Mouse (Mus musculus) liver, embryonic 13.5 days (tissue): ENCODE measurements around the gene Gm11084. TPM values are rescaled to one million over a fixed set of nuclear protein-coding genes. Genes with fewer than 3 reads are reported as not detected.

Experiments used
- ATAC-seq: fragments of 200-750 bp; cut with Nextera tagmentation; 2 replicates; pipeline ENCODE4 v1.8.0; 2017; ENCODE audit warnings: low read depth, mild to moderate bottlenecking, moderate number of reproducible peaks, moderate library complexity
- DNase-seq: peaks from one replicate; pipeline ENCODE4 v3.0.0; 2022
- H3K27ac ChIP-seq: fragments of 300-500 bp; sonication (generic); 2 replicates; pipeline ENCODE4 v1.5.1; 2015; ENCODE audit warnings: moderate library complexity, mild to moderate bottlenecking, inconsistent platforms
- H3K27me3 ChIP-seq: fragments of 300-500 bp; sonication (generic); 2 replicates; pipeline ENCODE4 v1.6.1; 2015; ENCODE audit warnings: mild to moderate bottlenecking, inconsistent platforms
- H3K36me3 ChIP-seq: fragments of 300-500 bp; sonication (generic); 2 replicates; pipeline ENCODE4 v1.6.1; 2015; ENCODE audit warnings: mild to moderate bottlenecking, inconsistent platforms
- H3K4me1 ChIP-seq: fragments of 300-500 bp; sonication (generic); replicated peaks from 2 replicates; pipeline ENCODE4 v1.6.1; 2015; ENCODE audit warnings: inconsistent platforms
- H3K4me2 ChIP-seq: fragments of 300-500 bp; sonication (generic); 2 replicates; pipeline ENCODE4 v1.6.1; 2015; ENCODE audit warnings: inconsistent platforms, mild to moderate bottlenecking, moderate library complexity
- H3K4me3 ChIP-seq: fragments of 300-500 bp; sonication (generic); replicated peaks from 2 replicates; pipeline ENCODE4 v1.5.1; 2015; ENCODE audit warnings: mild to moderate bottlenecking, inconsistent platforms
- H3K9ac ChIP-seq: fragments of 300-500 bp; sonication (generic); 2 replicates; pipeline ENCODE4 v1.6.1; 2015; ENCODE audit warnings: mild to moderate bottlenecking, inconsistent platforms
- H3K9me3 ChIP-seq: fragments of 300-500 bp; sonication (generic); replicated peaks from 2 replicates; pipeline ENCODE4 v1.6.1; 2016; ENCODE audit warnings: inconsistent platforms
- WGBS: fragments of 180-500 bp; shearing (Covaris S2); methylation state at CpG from one replicate; pipeline ENCODE4 v1.1.7; 2015; ENCODE audit not compliant: insufficient replicate concordance; 5-methylcytosine and 5-hydroxymethylcytosine counted together
- microRNA-seq: library from miRNA; unstranded; fragments of <30 nt; microRNA quantifications from one replicate; pipeline ENCODE4, GENCODE M21; 2016
- polyA plus RNA-seq: library from polyadenylated mRNA; unstranded; fragments of >200 nt; fragmentation: Nextera tagmentation; extraction: Ambion mirVana; gene quantifications from 2 replicates; pipeline ENCODE4 v1.2.1, GENCODE M21; 2015

Gene Gm11084
- polyA plus RNA-seq, 1 experiment from 2014 or later, result not detected

DNA sequence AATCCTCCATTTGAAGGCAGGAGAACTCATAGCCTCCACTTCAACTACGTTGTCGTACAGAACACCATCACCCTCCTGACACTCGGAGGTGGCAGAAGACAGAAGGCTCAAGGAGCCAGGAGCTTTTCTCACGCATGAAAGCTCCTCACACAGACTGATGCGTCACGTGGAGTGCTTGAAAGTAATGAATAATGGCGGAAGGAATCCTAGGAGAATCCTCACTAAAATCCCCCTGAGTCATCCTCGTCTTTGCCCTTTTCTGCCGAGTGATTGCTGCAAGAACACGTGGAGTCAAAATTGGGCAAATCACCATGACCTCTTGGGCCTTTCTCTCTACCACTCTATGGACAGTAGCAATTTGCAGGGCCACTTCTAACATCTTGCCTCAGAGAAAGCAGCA is 61.5 kb downstream of the Gm11084 start:
- Histone ChIP-seq H3K4me3 (no peak overlapping the region), H3K36me3 (no peaks in the 10 kb centered on the region), H3K27ac (no peak overlapping the region), H3K9ac (no peak overlapping the region), H3K4me2 (no peak overlapping the region), H3K9me3 (no peaks in the 10 kb centered on the region), H3K4me1 (no peaks in the 10 kb centered on the region), H3K27me3 (no peaks in the 10 kb centered on the region)
- WGBS, result 84% methylated on average over 10 of the region's 10 CpGs
- no peak for DNase-seq
- ATAC-seq, result no peak

Small RNA genes lying within 50 kb of the gene (microRNA-seq; reads per million reads assigned to microRNA genes)
- not detected for gene Gm25960

Other genes with a start within 250 kb of the Gm11084 start
- gene Sp3, start 6.3 kb downstream of the Gm11084 start, polyA plus RNA-seq, result 29.6 and 37.6 TPM in 2 replicates
- 67.1 and 82.1 TPM in 2 replicates for gene Ola1, start 232.2 kb upstream of the Gm11084 start, polyA plus RNA-seq